Mouse (Mus musculus): ENCODE data around the gene Dazl. TPM values are rescaled to one million over a fixed set of nuclear protein-coding genes. Genes with fewer than 3 reads are reported as not detected.
A peak's percentile ranks its signal among the peaks of the same experiment; 100 is the strongest.

The Dazl gene
- 0.51 and 0.57 TPM in 2 replicates for polyA plus RNA-seq (2015; fragmentation: Nextera tagmentation; extraction: Ambion mirVana)

- no peak; the same call in 1 of the 2 replicates for ATAC-seq (ENCODE audit: low FRiP score, low read depth)
- H3K4me2 ChIP-seq: peak within 1 kb of the TSS; percentile 62
- H3K27ac ChIP-seq (replicated peaks): peak within 1 kb of the TSS; percentile 19
- H3K36me3 ChIP-seq: no peaks in the 10 kb centered on the region
- peaks cover 6% of the 10 kb centered on the region; the same call in 1 of the 2 replicates for H3K9me3 ChIP-seq
- H3K9ac ChIP-seq: peak within 1 kb of the TSS; percentile 43
- WGBS: 93% methylated on average over 43 of the region's 43 CpGs
- H3K27me3 ChIP-seq: no peaks in the 10 kb centered on the region
- H3K4me3 ChIP-seq: peak within 1 kb of the TSS; percentile 47
- H3K4me1 ChIP-seq (replicated peaks): 0 out of 2 replicates have a peak, but pooled peaks cover 2% of the 10 kb centered on the region
These were observed at the start of gene Dazl for GRCm38 (mm10) chr17:50293241-50293731. Gene Dazl, minus strand, starts transcription at chr17:50293636.

- no peaks in the 10 kb centered on the region for H3K36me3 ChIP-seq
- H3K27me3 ChIP-seq: no peaks in the 10 kb centered on the region
- no peak overlapping the region for H3K27ac ChIP-seq (replicated peaks)
- peak; percentile 65 for ATAC-seq (ENCODE audit: low FRiP score, low read depth)
- WGBS: 42% methylated on average over 11 of the region's 11 CpGs
- H3K4me1 ChIP-seq (replicated peaks): 0 out of 2 replicates have a peak, but pooled peaks cover 6% of the 10 kb centered on the region
- no peaks in the 10 kb centered on the region for H3K9me3 ChIP-seq
- H3K9ac ChIP-seq: no peak overlapping the region
- H3K4me2 ChIP-seq: no peak overlapping the region
- H3K4me3 ChIP-seq: no peak overlapping the region
These were observed 48.6 kb upstream of the Dazl start for GRCm38 (mm10) chr17:50341850-50342544.

GRCm38 (mm10) chr17:50338901-50339300 lies 45.5 kb upstream of the Dazl start:
- Histone ChIP-seq H3K4me3 (no peak overlapping the region), H3K9me3 (no peaks in the 10 kb centered on the region), H3K27me3 (no peaks in the 10 kb centered on the region), H3K4me1 (replicated peaks) (0 out of 2 replicates have a peak, but pooled peaks cover 6% of the 10 kb centered on the region), H3K9ac (no peak overlapping the region), H3K4me2 (no peak overlapping the region), H3K27ac (replicated peaks) (no peak overlapping the region), H3K36me3 (no peaks in the 10 kb centered on the region)
- ATAC-seq (ENCODE audit: low FRiP score, low read depth): no peak
- WGBS: 93% methylated on average over 7 of the region's 7 CpGs

GRCm38 (mm10) chr17:50335776-50336175 lies 42.3 kb upstream of the Dazl start:
- Histone ChIP-seq H3K9ac (no peak overlapping the region), H3K4me2 (no peak overlapping the region), H3K4me1 (replicated peaks) (no peaks in the 10 kb centered on the region), H3K27ac (replicated peaks) (no peak overlapping the region), H3K27me3 (no peaks in the 10 kb centered on the region), H3K9me3 (no peaks in the 10 kb centered on the region), H3K36me3 (no peaks in the 10 kb centered on the region), H3K4me3 (no peak overlapping the region)
- no peak for ATAC-seq (ENCODE audit: low FRiP score, low read depth)
- 83% methylated on average over 2 of the region's 2 CpGs for WGBS

- ATAC-seq (ENCODE audit: low FRiP score, low read depth): no peak
- Histone ChIP-seq H3K9me3 (no peaks in the 10 kb centered on the region), H3K36me3 (no peaks in the 10 kb centered on the region), H3K27ac (replicated peaks) (no peak overlapping the region), H3K9ac (no peak overlapping the region), H3K4me1 (replicated peaks) (no peaks in the 10 kb centered on the region), H3K27me3 (no peaks in the 10 kb centered on the region), H3K4me3 (no peak overlapping the region), H3K4me2 (no peak overlapping the region)
- WGBS: 83% methylated on average over 5 of the region's 5 CpGs
These were observed 41.3 kb upstream of the Dazl start for GRCm38 (mm10) chr17:50334694-50335093.

- no peak for ATAC-seq (ENCODE audit: low FRiP score, low read depth)
- Histone ChIP-seq H3K36me3 (no peaks in the 10 kb centered on the region), H3K9me3 (no peaks in the 10 kb centered on the region), H3K9ac (no peak overlapping the region), H3K4me3 (no peak overlapping the region), H3K27ac (replicated peaks) (no peak overlapping the region), H3K4me1 (replicated peaks) (no peaks in the 10 kb centered on the region), H3K4me2 (no peak overlapping the region), H3K27me3 (no peaks in the 10 kb centered on the region)
- WGBS: 89% methylated on average over 7 of the region's 7 CpGs
These were observed 38.5 kb upstream of the Dazl start for GRCm38 (mm10) chr17:50332012-50332300.

- 83% methylated on average over 8 of the region's 8 CpGs for WGBS
- H3K4me2 ChIP-seq: no peak overlapping the region
- no peak for ATAC-seq (ENCODE audit: low FRiP score, low read depth)
- no peak overlapping the region for H3K27ac ChIP-seq (replicated peaks)
- no peaks in the 10 kb centered on the region for H3K36me3 ChIP-seq
- no peaks in the 10 kb centered on the region for H3K4me1 ChIP-seq (replicated peaks)
- no peak overlapping the region for H3K9ac ChIP-seq
- no peaks in the 10 kb centered on the region for H3K9me3 ChIP-seq
- no peaks in the 10 kb centered on the region for H3K27me3 ChIP-seq
- no peak overlapping the region for H3K4me3 ChIP-seq
These were observed 38.0 kb upstream of the Dazl start for GRCm38 (mm10) chr17:50331171-50332011.

GRCm38 (mm10) chr17:50330245-50330644 lies 36.8 kb upstream of the Dazl start:
- Histone ChIP-seq H3K36me3 (no peaks in the 10 kb centered on the region), H3K4me1 (replicated peaks) (no peaks in the 10 kb centered on the region), H3K9me3 (no peaks in the 10 kb centered on the region), H3K9ac (no peak overlapping the region), H3K27me3 (no peaks in the 10 kb centered on the region), H3K4me3 (no peak overlapping the region), H3K4me2 (no peak overlapping the region), H3K27ac (replicated peaks) (no peak overlapping the region)
- ATAC-seq (ENCODE audit: low FRiP score, low read depth): no peak
- 94% methylated on average over 1 of the region's 1 CpGs for WGBS

GRCm38 (mm10) chr17:50324658-50325057 lies 31.2 kb upstream of the Dazl start:
- 86% methylated on average over 4 of the region's 4 CpGs for WGBS
- Histone ChIP-seq H3K9ac (no peak overlapping the region), H3K27me3 (no peaks in the 10 kb centered on the region), H3K4me2 (no peak overlapping the region), H3K36me3 (no peaks in the 10 kb centered on the region), H3K9me3 (no peaks in the 10 kb centered on the region), H3K4me1 (replicated peaks) (no peaks in the 10 kb centered on the region), H3K4me3 (no peak overlapping the region), H3K27ac (replicated peaks) (no peak overlapping the region)
- ATAC-seq (ENCODE audit: low FRiP score, low read depth): no peak

- no peak for ATAC-seq (ENCODE audit: low FRiP score, low read depth)
- Histone ChIP-seq H3K4me2 (no peak overlapping the region), H3K9me3 (no peaks in the 10 kb centered on the region), H3K27me3 (no peaks in the 10 kb centered on the region), H3K4me1 (replicated peaks) (no peaks in the 10 kb centered on the region), H3K9ac (no peak overlapping the region), H3K27ac (replicated peaks) (no peak overlapping the region), H3K36me3 (no peaks in the 10 kb centered on the region), H3K4me3 (no peak overlapping the region)
These were observed 25.4 kb upstream of the Dazl start for GRCm38 (mm10) chr17:50318810-50319209.

- Histone ChIP-seq H3K36me3 (no peaks in the 10 kb centered on the region), H3K27ac (replicated peaks) (no peak overlapping the region), H3K4me2 (no peak overlapping the region), H3K4me3 (no peak overlapping the region), H3K9me3 (no peaks in the 10 kb centered on the region), H3K9ac (no peak overlapping the region), H3K4me1 (replicated peaks) (no peaks in the 10 kb centered on the region), H3K27me3 (no peaks in the 10 kb centered on the region)
- WGBS: 59% methylated on average over 11 of the region's 11 CpGs
- ATAC-seq (ENCODE audit: low FRiP score, low read depth): no peak
These were observed 23.0 kb upstream of the Dazl start for GRCm38 (mm10) chr17:50316216-50317150.
